Mouse (Mus musculus): ENCODE measurements at regions not wholly inside any gene's neighbourhood (a gene's known extent, or its start where the extent isn't known, plus 50 kb on each side); places are given as distances from the start of the nearest gene placed in this dataset.

DNA sequence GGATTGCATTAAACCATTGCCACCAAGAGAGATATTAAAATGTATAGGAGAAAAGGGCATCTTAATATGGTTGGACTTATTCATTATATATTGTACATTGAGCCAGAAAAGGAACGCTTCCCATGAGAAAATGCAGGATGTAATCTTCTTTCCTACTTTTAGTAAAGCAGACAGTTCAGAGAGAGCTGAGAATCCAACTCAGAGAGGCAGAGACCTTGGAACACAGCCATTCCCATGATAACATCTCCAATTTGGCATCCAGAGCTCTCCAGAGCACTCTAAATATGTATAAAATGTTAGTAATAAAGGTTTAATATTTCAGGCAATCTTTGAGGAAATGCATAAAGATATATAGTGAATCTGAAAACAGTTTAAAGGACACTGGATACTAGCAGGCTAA, 199.3 kb upstream of the Asb5 start:
- no peak overlapping the region for H3K9ac ChIP-seq (ENCODE audit: low read depth, low read length)
- no peak for ATAC-seq
- no peaks in the 10 kb centered on the region for H3K36me3 ChIP-seq (ENCODE audit: control insufficient read depth, insufficient read depth, low read length)
- no peak overlapping the region for H3K4me3 ChIP-seq (ENCODE audit: low read length)
- WGBS = 92% methylated on average over 1 of the region's 1 CpGs
- H3K27ac ChIP-seq (ENCODE audit: low read depth, low read length) = no peak overlapping the region
- H3K27me3 ChIP-seq (replicated peaks; ENCODE audit: control insufficient read depth, insufficient read depth, low read length) = no peaks in the 10 kb centered on the region
- H3K9me3 ChIP-seq (ENCODE audit: control insufficient read depth, low read length) = no peaks in the 10 kb centered on the region
- no peaks in the 10 kb centered on the region for H3K4me1 ChIP-seq (ENCODE audit: control insufficient read depth, insufficient read depth, low read depth, low read length)
- no peak overlapping the region for H3K4me2 ChIP-seq (ENCODE audit: low read length)

DNA sequence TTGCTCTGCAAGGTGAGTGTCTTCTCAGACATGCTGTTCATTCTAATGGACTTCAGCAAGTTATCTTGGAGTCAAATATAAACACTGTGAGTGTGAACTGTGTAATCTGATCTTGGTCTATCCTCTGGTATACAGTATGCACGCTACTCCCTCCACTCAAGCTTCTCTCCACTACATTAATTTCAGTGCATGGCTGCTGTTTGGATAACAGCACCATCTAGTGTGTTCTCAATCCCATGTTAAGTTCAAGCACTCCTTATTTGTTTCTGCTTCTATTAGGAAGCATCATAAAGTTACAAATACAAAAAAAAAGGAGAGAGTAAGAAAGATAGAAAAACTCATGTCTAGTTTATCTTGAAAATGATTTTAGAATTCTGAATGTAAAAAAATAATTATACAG, 197.5 kb upstream of the Asb5 start:
- H3K4me3 ChIP-seq (ENCODE audit: low read length) = no peak overlapping the region
- H3K4me1 ChIP-seq (ENCODE audit: control insufficient read depth, insufficient read depth, low read depth, low read length) = no peaks in the 10 kb centered on the region
- no peak overlapping the region for H3K4me2 ChIP-seq (ENCODE audit: low read length)
- H3K9ac ChIP-seq (ENCODE audit: low read depth, low read length) = no peak overlapping the region
- H3K27me3 ChIP-seq (replicated peaks; ENCODE audit: control insufficient read depth, insufficient read depth, low read length) = no peaks in the 10 kb centered on the region
- no peaks in the 10 kb centered on the region for H3K36me3 ChIP-seq (ENCODE audit: control insufficient read depth, insufficient read depth, low read length)
- H3K27ac ChIP-seq (ENCODE audit: low read depth, low read length) = no peak overlapping the region
- H3K9me3 ChIP-seq (ENCODE audit: control insufficient read depth, low read length) = no peaks in the 10 kb centered on the region
- no peak for ATAC-seq
- 55% methylated on average over 1 of the region's 1 CpGs for WGBS

DNA sequence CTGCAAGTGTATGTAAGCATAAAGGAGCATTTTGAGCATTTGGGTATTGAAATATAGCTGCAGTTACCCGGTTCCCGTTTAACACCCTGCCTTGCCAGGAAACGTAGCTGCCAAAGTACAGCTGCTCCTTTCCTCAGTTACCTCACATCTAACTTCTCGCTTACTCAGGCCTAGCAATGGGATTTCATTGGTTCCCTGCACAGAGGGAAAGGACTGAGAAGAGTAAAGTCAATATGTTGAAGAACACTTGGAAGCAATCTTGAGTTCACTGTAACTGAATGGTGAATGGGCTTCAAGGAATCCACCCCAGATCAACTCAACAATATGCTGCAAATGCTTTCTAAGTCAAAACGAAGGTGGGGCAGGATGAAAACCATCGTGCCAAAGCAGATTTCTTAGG, 178.3 kb upstream of the Asb5 start:
- no peaks in the 10 kb centered on the region for H3K27me3 ChIP-seq (replicated peaks; ENCODE audit: control insufficient read depth, insufficient read depth, low read length)
- H3K4me2 ChIP-seq (ENCODE audit: low read length) = no peak overlapping the region
- no peaks in the 10 kb centered on the region for H3K36me3 ChIP-seq (ENCODE audit: control insufficient read depth, insufficient read depth, low read length)
- H3K9me3 ChIP-seq (ENCODE audit: control insufficient read depth, low read length) = no peaks in the 10 kb centered on the region
- no peak overlapping the region for H3K27ac ChIP-seq (ENCODE audit: low read depth, low read length)
- H3K9ac ChIP-seq (ENCODE audit: low read depth, low read length) = no peak overlapping the region
- H3K4me3 ChIP-seq (ENCODE audit: low read length) = no peak overlapping the region
- no peaks in the 10 kb centered on the region for H3K4me1 ChIP-seq (ENCODE audit: control insufficient read depth, insufficient read depth, low read depth, low read length)
- WGBS = 88% methylated on average over 6 of the region's 6 CpGs
- ATAC-seq = no peak

DNA sequence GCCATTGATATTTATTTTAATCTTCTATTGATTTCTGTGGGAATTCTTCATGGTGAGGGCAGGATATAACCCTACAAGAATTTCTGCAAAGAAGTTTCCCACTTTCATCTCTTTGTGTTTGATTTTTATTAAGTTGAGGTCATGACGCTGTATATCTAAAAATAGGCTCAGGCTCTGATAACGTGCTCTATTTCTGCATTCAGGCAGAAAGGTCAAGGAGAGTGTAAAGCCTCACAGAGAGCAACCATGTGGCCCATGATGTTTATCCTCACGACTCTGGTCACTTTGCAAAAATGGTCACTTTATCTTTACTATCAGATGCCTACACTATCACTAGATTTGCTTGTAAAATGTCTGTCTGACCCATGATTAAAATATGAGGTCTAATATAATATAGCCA, 167.7 kb upstream of the Asb5 start:
- no peak overlapping the region for H3K4me3 ChIP-seq (ENCODE audit: low read length)
- no peaks in the 10 kb centered on the region for H3K9me3 ChIP-seq (ENCODE audit: control insufficient read depth, low read length)
- H3K27ac ChIP-seq (ENCODE audit: low read depth, low read length) = no peak overlapping the region
- no peak overlapping the region for H3K9ac ChIP-seq (ENCODE audit: low read depth, low read length)
- H3K4me2 ChIP-seq (ENCODE audit: low read length) = no peak overlapping the region
- no peaks in the 10 kb centered on the region for H3K27me3 ChIP-seq (replicated peaks; ENCODE audit: control insufficient read depth, insufficient read depth, low read length)
- WGBS = 63% methylated on average over 3 of the region's 3 CpGs
- no peak for ATAC-seq
- H3K36me3 ChIP-seq (ENCODE audit: control insufficient read depth, insufficient read depth, low read length) = no peaks in the 10 kb centered on the region
- H3K4me1 ChIP-seq (ENCODE audit: control insufficient read depth, insufficient read depth, low read depth, low read length) = no peaks in the 10 kb centered on the region

DNA sequence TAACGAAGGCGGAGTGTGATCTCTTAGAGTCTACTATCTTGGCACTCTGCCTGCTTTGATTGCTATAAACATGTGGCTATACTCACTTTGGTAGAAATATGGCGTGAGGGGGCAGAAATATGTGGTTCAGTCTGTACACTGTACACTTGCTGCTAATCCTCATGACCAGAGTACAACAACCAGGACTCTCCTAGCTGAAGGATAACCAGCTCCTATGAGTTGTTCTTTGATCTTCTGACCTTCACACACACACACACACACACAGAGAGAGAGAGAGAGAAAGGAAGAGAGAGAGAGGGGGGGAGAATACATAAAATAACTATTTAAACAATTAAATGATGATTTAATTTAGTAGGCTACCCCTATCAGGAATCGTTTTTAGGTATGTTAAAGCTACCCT, 158.9 kb upstream of the Asb5 start:
- no peak overlapping the region for H3K27ac ChIP-seq (ENCODE audit: low read depth, low read length)
- WGBS = 83% methylated on average over 4 of the region's 4 CpGs

DNA sequence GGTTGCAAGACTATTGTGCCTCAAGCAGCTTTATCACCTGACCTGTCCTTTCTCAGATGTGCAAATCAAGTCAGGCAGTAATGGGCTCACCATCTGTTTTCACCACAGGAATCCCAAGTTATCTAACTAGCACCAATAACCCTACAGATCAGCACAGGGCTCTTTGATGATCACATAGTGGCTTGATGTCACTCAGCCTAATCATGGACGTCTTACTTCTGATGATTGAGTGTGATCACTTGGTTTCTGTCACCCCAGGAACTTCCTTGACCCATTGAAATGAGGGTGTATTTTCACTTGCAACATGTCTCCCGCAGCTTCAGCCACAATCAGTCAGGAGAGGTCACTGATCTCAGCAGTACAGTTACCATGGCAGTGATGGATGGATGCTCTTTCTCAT, 158.3 kb upstream of the Asb5 start:
- ATAC-seq = 0 out of 2 replicates have a peak, but pooled peaks have one; percentile 42
- H3K9me3 ChIP-seq (ENCODE audit: control insufficient read depth, low read length) = no peaks in the 10 kb centered on the region
- no peak overlapping the region for H3K9ac ChIP-seq (ENCODE audit: low read depth, low read length)
- no peaks in the 10 kb centered on the region for H3K36me3 ChIP-seq (ENCODE audit: control insufficient read depth, insufficient read depth, low read length)
- 13% methylated on average over 2 of the region's 2 CpGs for WGBS
- no peaks in the 10 kb centered on the region for H3K4me1 ChIP-seq (ENCODE audit: control insufficient read depth, insufficient read depth, low read depth, low read length)
- H3K4me3 ChIP-seq (ENCODE audit: low read length) = no peak overlapping the region
- no peaks in the 10 kb centered on the region for H3K27me3 ChIP-seq (replicated peaks; ENCODE audit: control insufficient read depth, insufficient read depth, low read length)
- H3K27ac ChIP-seq (ENCODE audit: low read depth, low read length) = no peak overlapping the region
- no peak overlapping the region for H3K4me2 ChIP-seq (ENCODE audit: low read length)

More for the DNA sequence above, 158.9 kb upstream of the Asb5 start:
- H3K4me3 ChIP-seq (ENCODE audit: low read length) = no peak overlapping the region
- no peak overlapping the region for H3K9ac ChIP-seq (ENCODE audit: low read depth, low read length)
- H3K36me3 ChIP-seq (ENCODE audit: control insufficient read depth, insufficient read depth, low read length) = no peaks in the 10 kb centered on the region
- no peak overlapping the region for H3K4me2 ChIP-seq (ENCODE audit: low read length)
- H3K9me3 ChIP-seq (ENCODE audit: control insufficient read depth, low read length) = no peaks in the 10 kb centered on the region
- H3K4me1 ChIP-seq (ENCODE audit: control insufficient read depth, insufficient read depth, low read depth, low read length) = no peaks in the 10 kb centered on the region
- ATAC-seq = no peak
- H3K27me3 ChIP-seq (replicated peaks; ENCODE audit: control insufficient read depth, insufficient read depth, low read length) = no peaks in the 10 kb centered on the region

DNA sequence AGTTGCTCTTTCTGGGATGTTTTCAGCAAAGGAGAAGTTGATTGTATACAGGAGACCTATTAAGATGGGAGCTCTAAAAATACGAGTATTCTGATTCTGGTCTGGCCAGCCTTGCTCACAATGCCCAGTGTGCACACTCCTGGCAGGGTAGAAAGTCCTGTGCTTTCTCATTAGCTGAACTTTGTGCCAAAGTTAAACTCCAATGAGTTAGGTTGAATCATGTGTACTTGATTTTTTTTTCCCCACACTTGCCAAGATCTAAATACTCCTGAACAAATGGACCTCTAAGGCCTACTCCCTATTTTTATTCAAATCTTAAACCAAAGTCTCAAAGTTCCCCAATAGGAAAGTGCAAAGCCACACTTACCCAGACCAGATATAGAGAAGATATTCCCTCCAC, 156.5 kb upstream of the Asb5 start:
- ATAC-seq = no peak
- Histone ChIP-seq H3K9ac (ENCODE audit: low read depth, low read length) (no peak overlapping the region), H3K36me3 (ENCODE audit: control insufficient read depth, insufficient read depth, low read length) (no peaks in the 10 kb centered on the region), H3K4me1 (ENCODE audit: control insufficient read depth, insufficient read depth, low read depth, low read length) (no peaks in the 10 kb centered on the region), H3K4me3 (ENCODE audit: low read length) (no peak overlapping the region), H3K9me3 (ENCODE audit: control insufficient read depth, low read length) (no peaks in the 10 kb centered on the region), H3K4me2 (ENCODE audit: low read length) (no peak overlapping the region), H3K27ac (ENCODE audit: low read depth, low read length) (no peak overlapping the region), H3K27me3 (replicated peaks; ENCODE audit: control insufficient read depth, insufficient read depth, low read length) (no peaks in the 10 kb centered on the region)
- WGBS = 83% methylated on average over 1 of the region's 1 CpGs

DNA sequence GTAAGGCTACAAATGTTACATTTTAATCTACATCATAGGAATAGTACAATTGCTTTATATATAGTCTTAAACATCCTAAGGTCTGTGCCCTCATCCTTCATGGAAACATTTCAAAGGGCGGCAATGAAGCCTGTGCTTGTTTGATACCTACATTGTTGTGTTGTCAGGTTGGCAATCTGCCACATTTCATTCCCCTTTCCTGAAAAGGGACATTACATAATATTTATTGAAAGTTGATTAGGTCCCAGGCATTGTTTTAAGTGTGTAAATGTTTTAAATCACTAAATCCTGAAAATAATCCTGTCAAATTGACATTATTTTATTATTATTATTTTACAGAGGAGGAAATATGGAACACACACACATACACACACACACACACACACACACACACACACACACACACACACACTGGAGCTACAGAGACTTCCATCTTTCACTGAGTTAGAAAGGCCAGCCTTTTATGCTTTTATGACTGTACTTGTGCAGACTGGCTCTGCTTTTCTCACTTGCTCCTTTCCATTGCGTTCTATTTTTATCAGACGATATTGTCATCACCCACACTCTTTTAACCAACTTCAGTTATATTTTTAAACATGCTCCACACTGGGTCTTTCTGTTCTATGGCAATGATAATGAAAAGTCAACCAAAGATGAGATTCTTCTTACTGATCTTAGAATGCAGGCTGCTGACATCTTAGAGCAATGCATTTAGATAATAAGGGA, 153.8 kb upstream of the Asb5 start:
- Histone ChIP-seq H3K4me3 (ENCODE audit: low read length) (no peak overlapping the region), H3K4me1 (ENCODE audit: control insufficient read depth, insufficient read depth, low read depth, low read length) (no peaks in the 10 kb centered on the region), H3K36me3 (ENCODE audit: control insufficient read depth, insufficient read depth, low read length) (no peaks in the 10 kb centered on the region), H3K27me3 (replicated peaks; ENCODE audit: control insufficient read depth, insufficient read depth, low read length) (no peaks in the 10 kb centered on the region), H3K4me2 (ENCODE audit: low read length) (no peak overlapping the region), H3K9ac (ENCODE audit: low read depth, low read length) (no peak overlapping the region), H3K27ac (ENCODE audit: low read depth, low read length) (no peak overlapping the region), H3K9me3 (ENCODE audit: control insufficient read depth, low read length) (no peaks in the 10 kb centered on the region)
- no peak for ATAC-seq
- WGBS = 82% methylated on average over 3 of the region's 3 CpGs

DNA sequence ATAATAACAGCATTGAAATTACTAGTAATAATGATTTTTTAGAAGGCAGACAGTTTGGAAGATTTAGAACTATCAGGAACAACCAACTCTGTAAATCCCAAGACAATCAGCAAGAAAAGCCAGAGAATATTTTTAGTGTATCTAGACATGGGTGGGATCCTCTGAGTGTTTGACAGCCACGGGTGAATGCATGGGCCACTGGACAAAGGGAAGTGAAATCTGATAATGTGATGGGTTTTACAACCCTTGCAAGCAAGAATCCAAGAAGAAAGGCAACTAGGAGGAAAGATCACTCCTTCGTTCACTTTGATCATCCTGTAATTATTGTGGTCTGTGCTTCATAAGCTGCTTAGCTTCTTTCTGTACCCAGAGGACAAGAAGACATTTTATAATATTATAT, 149.2 kb upstream of the Asb5 start:
- H3K27me3 ChIP-seq (replicated peaks; ENCODE audit: control insufficient read depth, insufficient read depth, low read length) = no peaks in the 10 kb centered on the region
- no peak overlapping the region for H3K27ac ChIP-seq (ENCODE audit: low read depth, low read length)
- no peak overlapping the region for H3K9ac ChIP-seq (ENCODE audit: low read depth, low read length)
- no peak overlapping the region for H3K4me2 ChIP-seq (ENCODE audit: low read length)
- 60% methylated on average over 2 of the region's 2 CpGs for WGBS
- no peak for ATAC-seq
- no peak overlapping the region for H3K4me3 ChIP-seq (ENCODE audit: low read length)
- H3K36me3 ChIP-seq (ENCODE audit: control insufficient read depth, insufficient read depth, low read length) = no peaks in the 10 kb centered on the region
- no peaks in the 10 kb centered on the region for H3K4me1 ChIP-seq (ENCODE audit: control insufficient read depth, insufficient read depth, low read depth, low read length)
- H3K9me3 ChIP-seq (ENCODE audit: control insufficient read depth, low read length) = no peaks in the 10 kb centered on the region

DNA sequence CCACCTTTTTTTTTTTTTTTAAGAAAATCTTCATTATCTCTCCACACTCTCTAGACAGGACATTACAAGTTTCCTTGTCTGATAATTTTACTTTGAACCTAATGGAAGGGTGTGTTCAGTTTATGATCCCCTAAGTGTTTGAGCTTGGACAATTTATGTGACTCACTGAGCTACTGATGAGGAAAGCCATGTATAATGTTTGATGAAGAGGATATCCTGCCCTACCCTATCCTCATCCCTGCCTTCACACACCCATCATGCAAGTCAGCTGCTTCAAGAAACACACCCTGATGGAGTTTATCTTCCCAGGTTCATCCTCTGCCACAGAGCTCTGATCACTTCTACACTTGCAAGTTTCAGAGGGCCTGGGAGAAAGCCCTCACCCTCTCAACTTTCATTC, 136.5 kb upstream of the Asb5 start:
- Histone ChIP-seq H3K27me3 (replicated peaks; ENCODE audit: control insufficient read depth, insufficient read depth, low read length) (no peaks in the 10 kb centered on the region), H3K4me3 (ENCODE audit: low read length) (no peak overlapping the region), H3K9ac (ENCODE audit: low read depth, low read length) (no peak overlapping the region), H3K4me2 (ENCODE audit: low read length) (no peak overlapping the region), H3K9me3 (ENCODE audit: control insufficient read depth, low read length) (no peaks in the 10 kb centered on the region), H3K27ac (ENCODE audit: low read depth, low read length) (no peak overlapping the region), H3K36me3 (ENCODE audit: control insufficient read depth, insufficient read depth, low read length) (no peaks in the 10 kb centered on the region), H3K4me1 (ENCODE audit: control insufficient read depth, insufficient read depth, low read depth, low read length) (no peaks in the 10 kb centered on the region)
- ATAC-seq = no peak

All from hindbrain, embryonic 16.5 days (tissue).